Mouse (Mus musculus) testis, adult 2 months (tissue): ENCODE data around the gene Slc7a8. TPM values are rescaled to one million over a fixed set of nuclear protein-coding genes. Genes with fewer than 3 reads are reported as not detected.

Source experiments
- H3K27ac ChIP-seq: fragments of 200-500 bp; 2 replicates; pipeline ENCODE4 v1.5.1; 2012; ENCODE audit warnings: low read depth, low read length; ENCODE audit not compliant: control insufficient read depth, insufficient read depth
- H3K27me3 ChIP-seq: fragments of 200-500 bp; 2 replicates; pipeline ENCODE4 v1.6.1; 2012; ENCODE audit warnings: mild to moderate bottlenecking, low read length, moderate library complexity; ENCODE audit not compliant: control insufficient read depth, insufficient read depth
- H3K36me3 ChIP-seq: fragments of 200-500 bp; 2 replicates; pipeline ENCODE4 v1.6.1; 2012; ENCODE audit warnings: mild to moderate bottlenecking, low read length; ENCODE audit not compliant: control insufficient read depth, insufficient read depth
- H3K4me1 ChIP-seq: fragments of 200-500 bp; 2 replicates; pipeline ENCODE4 v1.6.1; 2012; ENCODE audit warnings: low read length; ENCODE audit not compliant: control insufficient read depth, insufficient read depth
- H3K4me3 ChIP-seq: fragments of 200-500 bp; 2 replicates; pipeline ENCODE4 v1.5.1; 2012; ENCODE audit warnings: low read depth, mild to moderate bottlenecking, low read length, moderate library complexity, mixed read lengths; ENCODE audit not compliant: control insufficient read depth
- CTCF ChIP-seq: fragments of 200-500 bp; IDR thresholded peaks from 2 replicates; pipeline ENCODE4 v1.5.1; 2012; ENCODE audit warnings: low read depth, mild to moderate bottlenecking, inconsistent platforms, low read length, moderate library complexity; ENCODE audit not compliant: control insufficient read depth, insufficient read depth, insufficient replicate concordance
- POLR2A ChIP-seq: fragments of 200-500 bp; IDR thresholded peaks from 2 replicates; pipeline ENCODE4 v1.6.1; 2012; ENCODE audit warnings: low read depth, mild to moderate bottlenecking, inconsistent platforms, low read length, moderate library complexity; ENCODE audit not compliant: control insufficient read depth
- polyA plus RNA-seq: library from polyadenylated mRNA; depleted of rRNA; stranded (reverse); fragments of >200 nt; gene quantifications from 2 replicates; pipeline ENCODE4 v1.2.3, GENCODE M21; 2012

The Slc7a8 gene
- polyA plus RNA-seq, 1 experiment: 27.5 TPM

- Histone ChIP-seq H3K4me1 (no peaks in the 10 kb centered on the region), H3K27me3 (no peaks in the 10 kb centered on the region), H3K4me3 (no peak overlapping the region), H3K27ac (no peak overlapping the region), H3K36me3 (no peaks in the 10 kb centered on the region)
- TF ChIP-seq CTCF (no peak), POLR2A (no peak)
These were observed 75.9 kb downstream of the Slc7a8 start for GRCm38 (mm10) chr14:54705844-54706243.

- TF ChIP-seq CTCF: no peak
- no peak for TF ChIP-seq POLR2A
- Histone ChIP-seq H3K27ac (no peak overlapping the region), H3K27me3 (no peaks in the 10 kb centered on the region), H3K4me1 (peaks cover 4% of the 10 kb centered on the region; the same call in 1 of the 2 replicates), H3K4me3 (no peak overlapping the region), H3K36me3 (no peaks in the 10 kb centered on the region)
These were observed 78.5 kb downstream of the Slc7a8 start for GRCm38 (mm10) chr14:54703207-54703606.

- TF ChIP-seq CTCF (peak; percentile 85; the same call in 1 of the 2 replicates), POLR2A (no peak)
- H3K4me1 ChIP-seq: peaks cover 6% of the 10 kb centered on the region; the same call in 1 of the 2 replicates
- H3K27me3 ChIP-seq: no peaks in the 10 kb centered on the region
- H3K36me3 ChIP-seq: no peaks in the 10 kb centered on the region
- no peak overlapping the region for H3K27ac ChIP-seq
- no peak overlapping the region for H3K4me3 ChIP-seq
These were observed 80.4 kb downstream of the Slc7a8 start for GRCm38 (mm10) chr14:54701298-54701697.

- no peak overlapping the region for H3K27ac ChIP-seq
- TF ChIP-seq CTCF (no peak), POLR2A (no peak)
- H3K36me3 ChIP-seq: no peaks in the 10 kb centered on the region
- H3K27me3 ChIP-seq: no peaks in the 10 kb centered on the region
- H3K4me3 ChIP-seq: no peak overlapping the region
- H3K4me1 ChIP-seq: peaks cover 6% of the 10 kb centered on the region; the same call in 1 of the 2 replicates
These were observed 82.2 kb downstream of the Slc7a8 start for GRCm38 (mm10) chr14:54699586-54699985.

GRCm38 (mm10) chr14:54698733-54699132 is 83.0 kb downstream of the Slc7a8 start, which contains the start of gene Gm29776:
Gm29776 (minus strand) TSS chr14:54698833.
- peaks cover 6% of the 10 kb centered on the region; the same call in 1 of the 2 replicates for H3K4me1 ChIP-seq
- peak within 1 kb of the TSS; percentile 8; the same call in 1 of the 2 replicates for H3K4me3 ChIP-seq
- H3K36me3 ChIP-seq: no peaks in the 10 kb centered on the region
- H3K27me3 ChIP-seq: no peaks in the 10 kb centered on the region
- no peak within 1 kb of the TSS for H3K27ac ChIP-seq
- TF ChIP-seq POLR2A (no peak), CTCF (no peak)

- Histone ChIP-seq H3K27ac (no peak overlapping the region), H3K27me3 (no peaks in the 10 kb centered on the region), H3K36me3 (no peaks in the 10 kb centered on the region), H3K4me3 (no peak overlapping the region), H3K4me1 (peaks cover 6% of the 10 kb centered on the region; the same call in 1 of the 2 replicates)
- no peak for TF ChIP-seq CTCF
- no peak for TF ChIP-seq POLR2A
These were observed 85.0 kb downstream of the Slc7a8 start for GRCm38 (mm10) chr14:54696752-54697151.

GRCm38 (mm10) chr14:54695042-54695441 is 86.7 kb downstream of the Slc7a8 start:
- Histone ChIP-seq H3K27me3 (no peaks in the 10 kb centered on the region), H3K4me1 (peaks cover 6% of the 10 kb centered on the region; the same call in 1 of the 2 replicates), H3K36me3 (no peaks in the 10 kb centered on the region), H3K4me3 (no peak overlapping the region), H3K27ac (no peak overlapping the region)
- TF ChIP-seq POLR2A (no peak), CTCF (no peak)
